Mouse (Mus musculus): ENCODE measurements around the gene Mical3. TPM values are rescaled to one million over a fixed set of nuclear protein-coding genes. Genes with fewer than 3 reads are reported as not detected.

Gene Mical3
- polyA plus RNA-seq, 1 experiment from 2014 or later: 68.8 TPM

- H3K9me3 ChIP-seq (ENCODE audit: control insufficient read depth, low read length): no peaks in the 10 kb centered on the region
- H3K9ac ChIP-seq (replicated peaks; ENCODE audit: low read depth, low read length): no peak overlapping the region
- no peak overlapping the region for H3K27ac ChIP-seq (ENCODE audit: low read depth, low read length)
- no peak overlapping the region for H3K4me2 ChIP-seq (ENCODE audit: low read depth, low read length)
- no peaks in the 10 kb centered on the region for H3K4me1 ChIP-seq (ENCODE audit: control insufficient read depth, insufficient read depth, low read length)
- H3K36me3 ChIP-seq (ENCODE audit: control insufficient read depth, insufficient read depth, low read length): no peaks in the 10 kb centered on the region
- 97% methylated on average over 13 of the region's 13 CpGs for WGBS
- H3K27me3 ChIP-seq (ENCODE audit: control insufficient read depth, insufficient read depth, low read length): no peaks in the 10 kb centered on the region
- no peak overlapping the region for H3K4me3 ChIP-seq (ENCODE audit: low read depth, low read length)
- ATAC-seq (ENCODE audit: low read depth): no peak
Measured at GRCm38 (mm10) chr6:120941575-120941974, 189.2 kb downstream of the Mical3 start.

- H3K27ac ChIP-seq (ENCODE audit: low read depth, low read length): no peak overlapping the region
- no peak overlapping the region for H3K4me2 ChIP-seq (ENCODE audit: low read depth, low read length)
- H3K4me3 ChIP-seq (ENCODE audit: low read depth, low read length): no peak overlapping the region
- H3K27me3 ChIP-seq (ENCODE audit: control insufficient read depth, insufficient read depth, low read length): no peaks in the 10 kb centered on the region
- no peaks in the 10 kb centered on the region for H3K4me1 ChIP-seq (ENCODE audit: control insufficient read depth, insufficient read depth, low read length)
- whole genome bisulfite sequencing: 75% methylated on average over 7 of the region's 7 CpGs
- ATAC-seq (ENCODE audit: low read depth): no peak
- no peaks in the 10 kb centered on the region for H3K9me3 ChIP-seq (ENCODE audit: control insufficient read depth, low read length)
- H3K9ac ChIP-seq (replicated peaks; ENCODE audit: low read depth, low read length): no peak overlapping the region
- no peaks in the 10 kb centered on the region for H3K36me3 ChIP-seq (ENCODE audit: control insufficient read depth, insufficient read depth, low read length)
Measured at GRCm38 (mm10) chr6:120941084-120941481, 189.7 kb downstream of the Mical3 start.

- Histone ChIP-seq H3K36me3 (ENCODE audit: control insufficient read depth, insufficient read depth, low read length) (no peaks in the 10 kb centered on the region), H3K27ac (ENCODE audit: low read depth, low read length) (no peak overlapping the region), H3K9me3 (ENCODE audit: control insufficient read depth, low read length) (no peaks in the 10 kb centered on the region), H3K4me1 (ENCODE audit: control insufficient read depth, insufficient read depth, low read length) (no peaks in the 10 kb centered on the region), H3K9ac (replicated peaks; ENCODE audit: low read depth, low read length) (no peak overlapping the region), H3K4me3 (ENCODE audit: low read depth, low read length) (no peak overlapping the region), H3K27me3 (ENCODE audit: control insufficient read depth, insufficient read depth, low read length) (no peaks in the 10 kb centered on the region), H3K4me2 (ENCODE audit: low read depth, low read length) (no peak overlapping the region)
- ATAC-seq (ENCODE audit: low read depth): no peak
- WGBS: 84% methylated on average over 7 of the region's 7 CpGs
Measured at GRCm38 (mm10) chr6:120940446-120941083, 190.2 kb downstream of the Mical3 start.

GRCm38 (mm10) chr6:120939783-120940182, 191.0 kb downstream of the Mical3 start:
- Histone ChIP-seq H3K4me2 (ENCODE audit: low read depth, low read length) (no peak overlapping the region), H3K27me3 (ENCODE audit: control insufficient read depth, insufficient read depth, low read length) (no peaks in the 10 kb centered on the region), H3K36me3 (ENCODE audit: control insufficient read depth, insufficient read depth, low read length) (peaks cover 2% of the 10 kb centered on the region), H3K27ac (ENCODE audit: low read depth, low read length) (no peak overlapping the region), H3K9me3 (ENCODE audit: control insufficient read depth, low read length) (no peaks in the 10 kb centered on the region), H3K4me3 (ENCODE audit: low read depth, low read length) (no peak overlapping the region), H3K9ac (replicated peaks; ENCODE audit: low read depth, low read length) (no peak overlapping the region), H3K4me1 (ENCODE audit: control insufficient read depth, insufficient read depth, low read length) (no peaks in the 10 kb centered on the region)
- WGBS: 80% methylated on average over 3 of the region's 3 CpGs
- ATAC-seq (ENCODE audit: low read depth): no peak

GRCm38 (mm10) chr6:120938763-120939450, 191.9 kb downstream of the Mical3 start:
- Histone ChIP-seq H3K9ac (replicated peaks; ENCODE audit: low read depth, low read length) (no peak overlapping the region), H3K36me3 (ENCODE audit: control insufficient read depth, insufficient read depth, low read length) (peaks cover 11% of the 10 kb centered on the region), H3K4me2 (ENCODE audit: low read depth, low read length) (no peak overlapping the region), H3K27ac (ENCODE audit: low read depth, low read length) (no peak overlapping the region), H3K27me3 (ENCODE audit: control insufficient read depth, insufficient read depth, low read length) (no peaks in the 10 kb centered on the region), H3K4me1 (ENCODE audit: control insufficient read depth, insufficient read depth, low read length) (no peaks in the 10 kb centered on the region), H3K9me3 (ENCODE audit: control insufficient read depth, low read length) (no peaks in the 10 kb centered on the region), H3K4me3 (ENCODE audit: low read depth, low read length) (no peak overlapping the region)
- ATAC-seq (ENCODE audit: low read depth): no peak
- WGBS: 94% methylated on average over 12 of the region's 12 CpGs

- H3K9me3 ChIP-seq (ENCODE audit: control insufficient read depth, low read length): no peaks in the 10 kb centered on the region
- 85% methylated on average over 11 of the region's 11 CpGs for WGBS
- no peak for ATAC-seq (ENCODE audit: low read depth)
Measured at GRCm38 (mm10) chr6:120937999-120938608, 192.7 kb downstream of the Mical3 start.

GRCm38 (mm10) chr6:120937104-120937617, 193.6 kb downstream of the Mical3 start:
- WGBS: 90% methylated on average over 16 of the region's 16 CpGs
- H3K27ac ChIP-seq (ENCODE audit: low read depth, low read length): no peak overlapping the region
- H3K4me2 ChIP-seq (ENCODE audit: low read depth, low read length): no peak overlapping the region
- H3K9me3 ChIP-seq (ENCODE audit: control insufficient read depth, low read length): no peaks in the 10 kb centered on the region
- no peak overlapping the region for H3K4me3 ChIP-seq (ENCODE audit: low read depth, low read length)
- peaks cover 25% of the 10 kb centered on the region for H3K36me3 ChIP-seq (ENCODE audit: control insufficient read depth, insufficient read depth, low read length)
- no peak for ATAC-seq (ENCODE audit: low read depth)
- H3K4me1 ChIP-seq (ENCODE audit: control insufficient read depth, insufficient read depth, low read length): no peaks in the 10 kb centered on the region
- no peak overlapping the region for H3K9ac ChIP-seq (replicated peaks; ENCODE audit: low read depth, low read length)
- H3K27me3 ChIP-seq (ENCODE audit: control insufficient read depth, insufficient read depth, low read length): no peaks in the 10 kb centered on the region

More at GRCm38 (mm10) chr6:120937999-120938608, 192.7 kb downstream of the Mical3 start:
- no peaks in the 10 kb centered on the region for H3K27me3 ChIP-seq (ENCODE audit: control insufficient read depth, insufficient read depth, low read length)
- H3K36me3 ChIP-seq (ENCODE audit: control insufficient read depth, insufficient read depth, low read length): peaks cover 17% of the 10 kb centered on the region
- no peaks in the 10 kb centered on the region for H3K4me1 ChIP-seq (ENCODE audit: control insufficient read depth, insufficient read depth, low read length)
- no peak overlapping the region for H3K4me2 ChIP-seq (ENCODE audit: low read depth, low read length)
- no peak overlapping the region for H3K4me3 ChIP-seq (ENCODE audit: low read depth, low read length)
- H3K9ac ChIP-seq (replicated peaks; ENCODE audit: low read depth, low read length): no peak overlapping the region
- no peak overlapping the region for H3K27ac ChIP-seq (ENCODE audit: low read depth, low read length)

GRCm38 (mm10) chr6:120934176-120934575, 196.6 kb downstream of the Mical3 start:
- no peaks in the 10 kb centered on the region for H3K9me3 ChIP-seq (ENCODE audit: control insufficient read depth, low read length)
- ATAC-seq (ENCODE audit: low read depth): no peak
- H3K36me3 ChIP-seq (ENCODE audit: control insufficient read depth, insufficient read depth, low read length): peaks cover 27% of the 10 kb centered on the region
- H3K27me3 ChIP-seq (ENCODE audit: control insufficient read depth, insufficient read depth, low read length): no peaks in the 10 kb centered on the region
- WGBS: 85% methylated on average over 4 of the region's 4 CpGs
- H3K27ac ChIP-seq (ENCODE audit: low read depth, low read length): no peak overlapping the region
- H3K4me3 ChIP-seq (ENCODE audit: low read depth, low read length): no peak overlapping the region
- no peak overlapping the region for H3K4me2 ChIP-seq (ENCODE audit: low read depth, low read length)
- no peak overlapping the region for H3K9ac ChIP-seq (replicated peaks; ENCODE audit: low read depth, low read length)
- no peaks in the 10 kb centered on the region for H3K4me1 ChIP-seq (ENCODE audit: control insufficient read depth, insufficient read depth, low read length)

- H3K27ac ChIP-seq (ENCODE audit: low read depth, low read length): no peak overlapping the region
- 91% methylated on average over 7 of the region's 7 CpGs for WGBS
- H3K27me3 ChIP-seq (ENCODE audit: control insufficient read depth, insufficient read depth, low read length): no peaks in the 10 kb centered on the region
Measured at GRCm38 (mm10) chr6:120933670-120934069, 197.1 kb downstream of the Mical3 start.

More at GRCm38 (mm10) chr6:120933670-120934069, 197.1 kb downstream of the Mical3 start:
- no peak overlapping the region for H3K4me2 ChIP-seq (ENCODE audit: low read depth, low read length)
- no peaks in the 10 kb centered on the region for H3K9me3 ChIP-seq (ENCODE audit: control insufficient read depth, low read length)
- H3K4me3 ChIP-seq (ENCODE audit: low read depth, low read length): no peak overlapping the region
- peaks cover 31% of the 10 kb centered on the region for H3K36me3 ChIP-seq (ENCODE audit: control insufficient read depth, insufficient read depth, low read length)
- no peaks in the 10 kb centered on the region for H3K4me1 ChIP-seq (ENCODE audit: control insufficient read depth, insufficient read depth, low read length)
- ATAC-seq (ENCODE audit: low read depth): no peak
- no peak overlapping the region for H3K9ac ChIP-seq (replicated peaks; ENCODE audit: low read depth, low read length)

Data from neural tube, embryonic 14.5 days (tissue).